Mouse (Mus musculus) midbrain, postnatal 0 days (tissue): ENCODE results near the gene Gprc5b. TPM values are rescaled to one million over a fixed set of nuclear protein-coding genes. Genes with fewer than 3 reads are reported as not detected.

Experiments
- ATAC-seq: fragments of 200-750 bp; cut with Nextera tagmentation; 2 replicates; pipeline ENCODE4 v1.8.0; 2017; ENCODE audit warnings: moderate number of reproducible peaks, mild to moderate bottlenecking, moderate TSS enrichment, moderate library complexity; ENCODE audit not compliant: low FRiP score
- DNase-seq: peaks from one replicate; pipeline ENCODE4 v3.0.0-alpha.2; 2015; ENCODE audit warnings: low spot score
- H3K27ac ChIP-seq: fragments of 300-500 bp; sonication (generic); 2 replicates; pipeline ENCODE4 v1.5.1; 2014; ENCODE audit warnings: low read depth, mild to moderate bottlenecking, low read length, mixed read lengths
- H3K27me3 ChIP-seq: fragments of 300-500 bp; sonication (generic); 2 replicates; pipeline ENCODE4 v1.6.1; 2014; ENCODE audit warnings: low read length, control low read depth, mixed read lengths; ENCODE audit not compliant: insufficient read depth
- H3K36me3 ChIP-seq: fragments of 300-500 bp; sonication (generic); 2 replicates; pipeline ENCODE4 v1.6.1; 2014; ENCODE audit warnings: low read length, control low read depth, mixed read lengths; ENCODE audit not compliant: insufficient read depth
- H3K4me1 ChIP-seq: fragments of 300-500 bp; sonication (generic); 2 replicates; pipeline ENCODE4 v1.6.1; 2014; ENCODE audit warnings: mild to moderate bottlenecking, control low read depth, antibody characterized with exemption, low read length, mixed read lengths; ENCODE audit not compliant: insufficient read depth
- H3K4me2 ChIP-seq: fragments of 300-500 bp; sonication (generic); 2 replicates; pipeline ENCODE4 v1.6.1; 2014; ENCODE audit warnings: low read depth, mild to moderate bottlenecking, low read length, mixed read lengths; ENCODE audit not compliant: poor library complexity, severe bottlenecking
- H3K4me3 ChIP-seq: fragments of 300-500 bp; sonication (generic); 2 replicates; pipeline ENCODE4 v1.5.1; 2014; ENCODE audit warnings: low read depth, mild to moderate bottlenecking, low read length, moderate library complexity
- H3K9ac ChIP-seq: fragments of 300-500 bp; sonication (generic); replicated peaks from 2 replicates; pipeline ENCODE4 v1.6.1; 2014; ENCODE audit warnings: mild to moderate bottlenecking, low read length, moderate library complexity, mixed read lengths; ENCODE audit not compliant: poor library complexity, severe bottlenecking
- H3K9me3 ChIP-seq: fragments of 300-500 bp; sonication (generic); 2 replicates; pipeline ENCODE4 v1.6.1; 2016; ENCODE audit warnings: low read length, control low read depth
- CTCF ChIP-seq: IDR thresholded peaks from 2 replicates; pipeline ENCODE4 v1.5.1; 2016; ENCODE audit warnings: antibody characterized with exemption, mild to moderate bottlenecking
- WGBS: fragments of 180-500 bp; shearing (Covaris S2); extraction: QIAGEN DNeasy Blood & Tissue Kit; methylation state at CpG from one replicate; pipeline ENCODE4 v1.1.7; 2014; 5-methylcytosine and 5-hydroxymethylcytosine counted together
- polyA plus RNA-seq: library from polyadenylated mRNA; unstranded; fragments of >200 nt; fragmentation: Nextera tagmentation; extraction: Ambion mirVana; gene quantifications from 2 replicates; pipeline ENCODE4 v1.2.1, GENCODE M21; 2015
- total RNA-seq: library from RNA; depleted of rRNA; stranded (reverse); fragments of >200 nt; gene quantifications from 2 replicates; pipeline ENCODE4 v1.2.3, GENCODE M21; 2014

Gene Gprc5b
- total and polyA plus RNA-seq, 2 experiments from 2014 or later = 6.6 to 30.1 TPM

GRCm38 (mm10) chr7:118986369-118986768 is 8.6 kb downstream of the Gprc5b start:
- H3K27ac ChIP-seq = no peak overlapping the region
- H3K9me3 ChIP-seq = no peaks in the 10 kb centered on the region
- H3K4me2 ChIP-seq = no peak overlapping the region
- no peak for ATAC-seq
- no peaks in the 10 kb centered on the region for H3K27me3 ChIP-seq
- DNase-seq = no peak
- no peak overlapping the region for H3K9ac ChIP-seq
- TF ChIP-seq CTCF = no peak
- H3K36me3 ChIP-seq = no peaks in the 10 kb centered on the region
- no peak overlapping the region for H3K4me3 ChIP-seq
- no peaks in the 10 kb centered on the region for H3K4me1 ChIP-seq
- WGBS = 68% methylated on average over 4 of the region's 4 CpGs

DNA sequence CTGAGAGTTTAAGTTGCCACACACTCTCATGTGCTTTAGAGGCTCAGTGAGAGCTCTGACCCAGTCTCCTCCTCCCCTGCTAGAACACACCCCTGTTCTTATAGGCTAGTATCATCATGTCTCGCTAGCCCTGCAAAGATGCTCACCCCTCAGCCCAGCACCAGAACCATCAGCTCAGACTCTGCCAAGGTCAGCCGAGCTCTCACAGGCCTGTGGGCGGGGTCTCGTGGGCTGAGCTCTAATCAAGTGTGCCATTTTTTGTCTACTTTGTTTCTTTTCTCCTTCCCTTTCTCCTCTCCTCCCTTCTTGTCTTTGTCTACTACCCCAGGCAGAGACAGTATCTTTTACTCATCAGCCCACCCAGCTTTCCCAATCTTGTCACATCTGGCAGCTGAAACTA is 9.2 kb downstream of the Gprc5b start:
- Histone ChIP-seq H3K9me3 (no peaks in the 10 kb centered on the region), H3K4me3 (no peak overlapping the region), H3K4me1 (no peaks in the 10 kb centered on the region), H3K36me3 (no peaks in the 10 kb centered on the region), H3K9ac (no peak overlapping the region), H3K4me2 (no peak overlapping the region), H3K27me3 (no peaks in the 10 kb centered on the region), H3K27ac (no peak overlapping the region)
- DNase-seq (no peak), ATAC-seq (no peak)
- WGBS = 81% methylated on average over 4 of the region's 4 CpGs
- no peak for TF ChIP-seq CTCF

- H3K4me1 ChIP-seq = no peaks in the 10 kb centered on the region
- ATAC-seq = peak; percentile 61; the same call in 1 of the 2 replicates
- 78% methylated on average over 19 of the region's 19 CpGs for WGBS
- no peak overlapping the region for H3K4me2 ChIP-seq
- H3K9ac ChIP-seq = no peak overlapping the region
- no peak for TF ChIP-seq CTCF
- no peaks in the 10 kb centered on the region for H3K36me3 ChIP-seq
- H3K4me3 ChIP-seq = no peak overlapping the region
- H3K27ac ChIP-seq = no peak overlapping the region
- no peaks in the 10 kb centered on the region for H3K27me3 ChIP-seq
- peak; percentile 62 for DNase-seq
- no peaks in the 10 kb centered on the region for H3K9me3 ChIP-seq
Measured at GRCm38 (mm10) chr7:118983961-118984360, 11.1 kb downstream of the Gprc5b start.

DNA sequence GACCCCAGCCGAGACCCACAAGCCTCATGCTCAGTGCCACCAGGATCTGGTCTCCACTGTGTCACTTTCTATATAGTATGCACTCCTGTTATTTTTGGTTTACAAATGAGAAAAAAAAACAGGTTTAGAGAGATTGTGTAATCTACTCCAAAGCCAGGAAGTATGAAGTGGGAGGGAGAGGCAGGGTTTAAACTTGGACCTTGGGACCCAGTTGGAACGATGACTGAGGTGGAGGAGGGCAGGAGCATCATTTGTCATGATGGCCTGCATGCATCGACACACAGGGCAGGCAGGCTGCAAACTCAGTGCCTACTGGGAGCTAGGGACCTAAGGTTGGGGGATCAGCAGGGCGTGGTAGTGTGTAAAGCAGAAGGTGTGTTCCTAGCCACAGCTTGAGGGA is 12.4 kb downstream of the Gprc5b start:
- Histone ChIP-seq H3K4me3 (no peak overlapping the region), H3K4me1 (no peaks in the 10 kb centered on the region), H3K27ac (no peak overlapping the region), H3K27me3 (no peaks in the 10 kb centered on the region), H3K9me3 (no peaks in the 10 kb centered on the region), H3K9ac (no peak overlapping the region), H3K4me2 (no peak overlapping the region), H3K36me3 (no peaks in the 10 kb centered on the region)
- 90% methylated on average over 4 of the region's 4 CpGs for WGBS
- no peak for DNase-seq
- TF ChIP-seq CTCF = no peak
- ATAC-seq = no peak

GRCm38 (mm10) chr7:118981831-118982230 is 13.2 kb downstream of the Gprc5b start:
- 89% methylated on average over 5 of the region's 5 CpGs for WGBS
- Histone ChIP-seq H3K9ac (no peak overlapping the region), H3K9me3 (no peaks in the 10 kb centered on the region), H3K27me3 (no peaks in the 10 kb centered on the region), H3K36me3 (no peaks in the 10 kb centered on the region), H3K4me1 (no peaks in the 10 kb centered on the region), H3K4me3 (no peak overlapping the region), H3K4me2 (no peak overlapping the region), H3K27ac (no peak overlapping the region)
- DNase-seq (no peak), ATAC-seq (no peak)
- no peak for TF ChIP-seq CTCF

DNA sequence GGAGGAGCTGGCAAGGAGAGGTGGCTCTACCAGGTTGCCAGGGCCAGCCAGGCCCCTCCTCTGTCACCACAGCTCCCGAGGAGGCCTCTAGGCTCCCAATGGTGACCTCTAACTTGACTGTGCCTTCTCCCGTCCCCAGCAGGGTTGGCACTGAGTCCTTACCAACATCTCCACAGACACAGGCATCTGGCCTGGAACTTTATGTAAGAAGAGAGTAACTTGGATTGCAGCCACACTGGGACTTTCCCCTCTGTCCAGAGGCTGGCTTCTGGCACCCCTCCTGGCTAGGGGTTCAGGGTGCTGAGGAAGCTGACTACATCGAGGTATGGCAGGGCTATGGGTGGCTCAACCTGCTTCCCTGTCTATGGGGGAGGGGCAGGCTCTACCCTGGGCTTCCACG is 13.7 kb downstream of the Gprc5b start:
- H3K4me3 ChIP-seq = no peak overlapping the region
- H3K36me3 ChIP-seq = no peaks in the 10 kb centered on the region
- no peaks in the 10 kb centered on the region for H3K4me1 ChIP-seq
- ATAC-seq (no peak), DNase-seq (peak; percentile 68)
- no peak overlapping the region for H3K9ac ChIP-seq
- no peak overlapping the region for H3K27ac ChIP-seq
- no peaks in the 10 kb centered on the region for H3K27me3 ChIP-seq
- WGBS = 71% methylated on average over 4 of the region's 4 CpGs
- TF ChIP-seq CTCF = no peak
- H3K9me3 ChIP-seq = no peaks in the 10 kb centered on the region
- H3K4me2 ChIP-seq = no peak overlapping the region
